Mouse (Mus musculus) ES-CJ7 (cell line): ENCODE measurements at regions not wholly inside any gene's neighbourhood (a gene's known extent, or its start where the extent isn't known, plus 50 kb on each side); places are given as distances from the start of the nearest gene placed in this dataset.

Experiments used
- DNase-seq: peaks from one replicate; pipeline ENCODE4 v3.0.0; 2011; ENCODE audit warnings: low read depth, low spot score

GRCm38 (mm10) chr19:37754024-37754423 lies 56.4 kb downstream of the Cyp26a1 start:
- no peak for DNase-seq

- DNase-seq, result peak; percentile 63
These were observed 57.8 kb downstream of the Cyp26a1 start for GRCm38 (mm10) chr19:37755372-37755771.

- no peak for DNase-seq
These were observed 71.8 kb downstream of the Cyp26a1 start for GRCm38 (mm10) chr19:37769376-37769775.

- no peak for DNase-seq
These were observed 74.4 kb downstream of the Cyp26a1 start for GRCm38 (mm10) chr19:37771956-37772355.

- DNase-seq, result no peak
These were observed 77.0 kb downstream of the Cyp26a1 start for GRCm38 (mm10) chr19:37774551-37774950.

GRCm38 (mm10) chr19:37774966-37775365 lies 77.4 kb downstream of the Cyp26a1 start:
- DNase-seq, result no peak

GRCm38 (mm10) chr19:37777961-37778360 lies 80.4 kb downstream of the Cyp26a1 start:
- DNase-seq, result no peak

- no peak for DNase-seq
These were observed 81.0 kb downstream of the Cyp26a1 start for GRCm38 (mm10) chr19:37778568-37778967.

GRCm38 (mm10) chr19:37788540-37788939 lies 90.9 kb downstream of the Cyp26a1 start:
- no peak for DNase-seq

- DNase-seq, result no peak
These were observed 92.1 kb downstream of the Cyp26a1 start for GRCm38 (mm10) chr19:37789576-37790180.

- no peak for DNase-seq
These were observed 92.9 kb downstream of the Cyp26a1 start for GRCm38 (mm10) chr19:37790281-37791073.

GRCm38 (mm10) chr19:37793176-37793575 lies 95.6 kb downstream of the Cyp26a1 start:
- DNase-seq, result no peak

GRCm38 (mm10) chr19:37795552-37796343 lies 98.2 kb downstream of the Cyp26a1 start:
- DNase-seq, result peak; percentile 10

- DNase-seq, result no peak
These were observed 102.6 kb downstream of the Cyp26a1 start for GRCm38 (mm10) chr19:37800161-37800660.

- no peak for DNase-seq
These were observed 112.1 kb downstream of the Cyp26a1 start for GRCm38 (mm10) chr19:37809666-37810065.

- no peak for DNase-seq
These were observed 116.8 kb downstream of the Cyp26a1 start for GRCm38 (mm10) chr19:37814089-37815073.

GRCm38 (mm10) chr19:37815627-37816026 lies 118.0 kb downstream of the Cyp26a1 start:
- no peak for DNase-seq

GRCm38 (mm10) chr19:37821243-37821642 lies 123.6 kb downstream of the Cyp26a1 start:
- no peak for DNase-seq

- no peak for DNase-seq
These were observed 124.1 kb downstream of the Cyp26a1 start for GRCm38 (mm10) chr19:37821671-37822190.

GRCm38 (mm10) chr19:37824155-37824554 lies 126.6 kb downstream of the Cyp26a1 start:
- no peak for DNase-seq

GRCm38 (mm10) chr19:37831406-37831805 lies 133.8 kb downstream of the Cyp26a1 start:
- DNase-seq, result no peak
